Mouse (Mus musculus) testis, adult 2 months (tissue): Measurements from ENCODE around the gene Kazn. TPM values are rescaled to one million over a fixed set of nuclear protein-coding genes. Genes with fewer than 3 reads are reported as not detected.

Experiments
- H3K27ac ChIP-seq: fragments of 200-500 bp; 2 replicates; pipeline ENCODE4 v1.5.1; 2012; ENCODE audit warnings: low read depth, low read length; ENCODE audit not compliant: control insufficient read depth, insufficient read depth
- H3K27me3 ChIP-seq: fragments of 200-500 bp; 2 replicates; pipeline ENCODE4 v1.6.1; 2012; ENCODE audit warnings: mild to moderate bottlenecking, low read length, moderate library complexity; ENCODE audit not compliant: control insufficient read depth, insufficient read depth
- H3K36me3 ChIP-seq: fragments of 200-500 bp; 2 replicates; pipeline ENCODE4 v1.6.1; 2012; ENCODE audit warnings: mild to moderate bottlenecking, low read length; ENCODE audit not compliant: control insufficient read depth, insufficient read depth
- H3K4me1 ChIP-seq: fragments of 200-500 bp; 2 replicates; pipeline ENCODE4 v1.6.1; 2012; ENCODE audit warnings: low read length; ENCODE audit not compliant: control insufficient read depth, insufficient read depth
- H3K4me3 ChIP-seq: fragments of 200-500 bp; 2 replicates; pipeline ENCODE4 v1.5.1; 2012; ENCODE audit warnings: low read depth, mild to moderate bottlenecking, low read length, moderate library complexity, mixed read lengths; ENCODE audit not compliant: control insufficient read depth
- CTCF ChIP-seq: fragments of 200-500 bp; IDR thresholded peaks from 2 replicates; pipeline ENCODE4 v1.5.1; 2012; ENCODE audit warnings: low read depth, mild to moderate bottlenecking, inconsistent platforms, low read length, moderate library complexity; ENCODE audit not compliant: control insufficient read depth, insufficient read depth, insufficient replicate concordance
- POLR2A ChIP-seq: fragments of 200-500 bp; IDR thresholded peaks from 2 replicates; pipeline ENCODE4 v1.6.1; 2012; ENCODE audit warnings: low read depth, mild to moderate bottlenecking, inconsistent platforms, low read length, moderate library complexity; ENCODE audit not compliant: control insufficient read depth
- polyA plus RNA-seq: library from polyadenylated mRNA; depleted of rRNA; stranded (reverse); fragments of >200 nt; gene quantifications from 2 replicates; pipeline ENCODE4 v1.2.3, GENCODE M21; 2012

Kazn gene
- polyA plus RNA-seq, 1 experiment = 9.6 TPM

DNA sequence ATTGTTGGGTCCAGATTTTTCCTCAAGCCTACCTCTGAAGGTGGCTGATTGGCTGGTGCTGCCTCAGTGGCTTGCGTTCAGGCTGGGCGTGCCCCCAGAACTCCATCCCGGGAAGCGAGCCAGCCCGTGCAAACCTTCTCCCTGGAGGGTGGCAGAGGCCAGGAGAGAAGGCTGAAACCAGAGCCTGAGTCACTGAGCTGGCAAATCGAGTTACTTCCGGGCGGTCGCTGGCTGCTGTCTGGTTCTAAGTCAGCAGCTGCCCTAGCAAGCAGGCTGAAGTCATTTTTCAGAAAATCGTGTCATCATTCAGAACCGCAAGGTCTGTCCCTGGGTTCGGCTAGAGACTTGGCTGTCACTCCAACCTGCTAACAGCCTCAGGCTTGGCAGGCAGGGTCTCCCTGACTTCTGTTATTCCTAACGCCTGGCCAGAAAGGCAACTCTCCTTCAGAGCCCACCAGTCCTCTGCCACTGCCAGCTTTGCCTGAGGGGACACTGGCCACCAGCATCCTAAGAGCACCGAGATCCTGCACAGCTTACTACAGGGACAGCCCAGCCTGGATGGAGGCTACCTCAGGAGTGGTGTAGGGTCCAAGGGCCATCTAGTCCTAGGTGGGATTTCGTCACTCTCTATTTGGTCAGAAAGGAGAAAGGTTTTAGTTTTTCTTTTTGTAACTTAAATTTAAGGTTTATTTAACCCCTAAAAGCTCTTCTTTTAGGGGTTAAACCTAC, 143.5 kb downstream of the Kazn start:
- Histone ChIP-seq H3K36me3 (no peaks in the 10 kb centered on the region), H3K4me3 (no peak overlapping the region), H3K27ac (no peak overlapping the region), H3K27me3 (no peaks in the 10 kb centered on the region), H3K4me1 (no peaks in the 10 kb centered on the region)
- no peak for TF ChIP-seq CTCF

DNA sequence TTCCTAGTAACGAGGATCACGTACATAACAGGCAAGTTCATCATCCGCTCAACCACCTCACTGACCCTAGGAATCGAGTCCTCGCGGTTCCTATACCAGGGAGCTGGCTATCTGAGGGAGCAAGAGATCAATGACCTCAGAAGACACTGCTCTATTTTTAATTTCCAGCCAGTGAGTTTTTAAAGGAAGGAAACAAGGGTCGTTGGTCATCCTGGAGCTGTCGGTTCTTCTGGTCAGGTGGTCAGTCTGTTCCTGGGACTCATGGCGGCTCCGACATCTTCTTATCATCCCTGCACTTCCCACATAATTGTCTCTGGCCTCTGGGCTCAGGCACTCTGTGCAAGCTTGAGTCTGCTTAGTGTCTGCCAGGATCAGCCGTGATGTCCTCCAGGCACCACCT, 144.8 kb downstream of the Kazn start:
- H3K4me3 ChIP-seq = no peak overlapping the region
- H3K36me3 ChIP-seq = no peaks in the 10 kb centered on the region
- no peaks in the 10 kb centered on the region for H3K4me1 ChIP-seq
- no peak overlapping the region for H3K27ac ChIP-seq
- H3K27me3 ChIP-seq = no peaks in the 10 kb centered on the region
- TF ChIP-seq POLR2A (no peak), CTCF (no peak)

DNA sequence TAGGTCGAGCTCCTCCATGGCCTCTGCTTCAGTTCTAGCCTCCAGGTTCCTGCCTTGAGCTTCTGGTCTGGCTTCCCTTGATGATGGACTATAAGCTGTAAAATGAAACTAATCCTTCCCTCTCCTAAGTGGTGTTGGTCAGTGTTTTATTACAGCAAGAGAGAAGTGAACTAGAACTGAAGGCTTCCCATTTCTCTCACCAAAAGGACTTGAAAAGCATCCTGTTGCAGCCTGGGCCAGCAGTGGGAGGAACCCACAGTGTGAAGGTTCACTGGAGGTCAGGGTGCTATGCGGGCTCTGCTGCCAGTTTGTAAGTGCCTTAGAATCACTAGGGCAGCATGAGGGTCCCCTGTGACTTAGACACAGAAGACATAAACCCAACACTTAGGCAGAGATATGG, 148.1 kb downstream of the Kazn start:
- no peak for TF ChIP-seq CTCF
- no peak for TF ChIP-seq POLR2A
- no peaks in the 10 kb centered on the region for H3K4me1 ChIP-seq
- H3K4me3 ChIP-seq = no peak overlapping the region
- H3K36me3 ChIP-seq = no peaks in the 10 kb centered on the region
- no peaks in the 10 kb centered on the region for H3K27me3 ChIP-seq
- no peak overlapping the region for H3K27ac ChIP-seq

DNA sequence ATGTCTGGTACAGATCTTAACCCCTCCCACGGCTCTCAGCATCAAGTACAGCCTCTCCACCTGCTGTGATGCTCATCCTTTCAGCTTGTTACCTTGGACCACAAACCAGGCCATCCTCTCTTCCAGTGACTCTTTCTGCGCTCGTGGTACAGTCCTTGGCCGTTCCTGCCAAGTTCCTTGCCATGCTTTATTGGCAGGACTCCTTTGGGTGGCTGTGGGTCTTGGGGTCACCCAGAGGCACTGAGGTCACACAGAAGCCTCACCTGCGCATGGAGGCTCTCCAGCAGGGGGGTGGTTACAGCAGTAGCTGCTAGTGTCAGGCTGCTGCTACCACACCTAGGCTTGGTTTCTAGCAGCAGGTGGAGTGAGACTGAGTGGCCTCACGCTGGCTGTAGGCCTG, 149.2 kb downstream of the Kazn start:
- no peaks in the 10 kb centered on the region for H3K27me3 ChIP-seq

DNA sequence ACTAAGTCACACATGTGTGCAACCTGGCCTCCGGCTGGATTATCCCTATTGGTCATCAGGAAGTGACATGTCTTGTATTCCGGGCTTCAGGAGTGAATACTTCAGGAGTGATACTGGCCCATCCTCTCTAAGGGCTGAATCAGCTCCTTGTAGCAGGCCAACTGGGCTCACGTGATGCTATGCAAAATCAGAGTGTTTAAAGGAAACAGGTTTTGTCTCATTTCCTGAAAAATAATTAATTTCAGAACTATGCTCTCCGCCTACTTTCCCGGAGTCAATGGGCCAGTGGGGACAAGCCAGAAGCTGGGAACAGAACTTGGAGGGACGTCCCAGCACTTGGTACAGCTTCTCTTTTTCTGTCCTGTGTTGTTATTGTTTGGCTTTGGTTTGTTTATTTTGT, 150.4 kb downstream of the Kazn start:
- Histone ChIP-seq H3K4me1 (peaks cover 6% of the 10 kb centered on the region), H3K27me3 (no peaks in the 10 kb centered on the region), H3K27ac (no peak overlapping the region), H3K4me3 (no peak overlapping the region), H3K36me3 (no peaks in the 10 kb centered on the region)
- TF ChIP-seq POLR2A = no peak
- TF ChIP-seq CTCF = no peak

More for the DNA sequence above, 149.2 kb downstream of the Kazn start:
- TF ChIP-seq POLR2A (no peak), CTCF (no peak)
- H3K4me3 ChIP-seq = no peak overlapping the region
- H3K4me1 ChIP-seq = no peaks in the 10 kb centered on the region
- H3K36me3 ChIP-seq = no peaks in the 10 kb centered on the region
- H3K27ac ChIP-seq = no peak overlapping the region

DNA sequence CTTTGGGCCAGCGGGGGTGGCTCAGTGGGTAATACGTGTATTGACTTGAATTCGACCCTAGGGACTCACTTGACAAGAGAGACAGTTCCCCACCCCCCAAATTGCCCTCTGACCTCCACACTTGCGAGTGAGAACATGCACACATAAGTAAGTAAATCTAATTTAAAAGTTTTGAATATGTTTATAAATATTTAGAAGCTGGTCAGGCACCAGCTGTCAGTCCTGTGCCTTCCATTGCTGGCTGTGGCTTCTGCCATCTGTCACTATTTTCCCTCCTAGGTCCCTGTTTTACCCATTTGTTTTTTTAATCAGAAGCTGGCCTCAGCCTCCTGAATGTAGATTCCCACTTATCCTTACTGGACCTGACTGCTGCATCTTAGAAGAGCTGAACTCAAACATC, 150.8 kb downstream of the Kazn start:
- Histone ChIP-seq H3K27me3 (no peaks in the 10 kb centered on the region), H3K4me3 (no peak overlapping the region), H3K27ac (no peak overlapping the region), H3K4me1 (peaks cover 6% of the 10 kb centered on the region), H3K36me3 (no peaks in the 10 kb centered on the region)
- no peak for TF ChIP-seq CTCF
- TF ChIP-seq POLR2A = no peak

DNA sequence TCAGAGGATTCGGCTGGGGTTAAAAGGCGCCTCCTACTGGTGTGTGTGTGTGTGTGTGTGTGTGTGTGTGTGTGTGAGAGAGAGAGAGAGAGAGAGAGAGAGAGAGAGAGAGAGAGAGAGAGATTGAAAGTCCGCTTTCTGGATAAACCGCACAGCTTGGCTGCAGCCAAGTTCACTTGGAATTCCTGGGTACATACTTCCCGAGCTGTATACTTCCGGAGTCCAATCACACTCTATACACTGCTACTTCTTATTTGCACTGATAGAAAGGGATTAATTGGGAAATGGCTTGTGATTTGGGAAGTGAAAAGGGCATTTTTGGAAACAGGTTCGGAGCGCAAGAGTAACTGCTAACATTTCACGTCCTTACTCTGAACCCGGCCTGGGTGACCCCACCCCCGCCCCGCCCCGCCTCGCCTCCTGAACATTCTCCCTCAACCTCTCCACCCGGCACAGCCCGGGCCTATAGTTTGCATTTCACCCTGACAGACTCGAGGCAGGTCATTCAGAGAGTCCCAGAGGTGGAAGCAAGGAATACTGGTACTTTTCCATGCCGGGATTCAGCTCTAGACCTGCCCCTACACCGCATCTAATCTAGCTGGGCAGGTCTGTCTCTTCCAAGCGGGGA, 154.2 kb downstream of the Kazn start:
- Histone ChIP-seq H3K4me1 (peaks cover 6% of the 10 kb centered on the region), H3K27ac (no peak overlapping the region), H3K27me3 (no peaks in the 10 kb centered on the region), H3K36me3 (no peaks in the 10 kb centered on the region), H3K4me3 (no peak overlapping the region)
- TF ChIP-seq CTCF = no peak
- no peak for TF ChIP-seq POLR2A
